Mouse (Mus musculus) left cerebral cortex, adult 11 months (tissue): ENCODE measurements around the gene Tmem182.

Source experiments
- DNase-seq: peaks from one replicate; pipeline ENCODE4 v3.0.0; 2022; ENCODE audit warnings: low spot score

The Tmem182 gene

GRCm38 (mm10) chr1:40867106-40867505, 61.7 kb downstream of the Tmem182 start:
- DNase-seq: no peak

DNA sequence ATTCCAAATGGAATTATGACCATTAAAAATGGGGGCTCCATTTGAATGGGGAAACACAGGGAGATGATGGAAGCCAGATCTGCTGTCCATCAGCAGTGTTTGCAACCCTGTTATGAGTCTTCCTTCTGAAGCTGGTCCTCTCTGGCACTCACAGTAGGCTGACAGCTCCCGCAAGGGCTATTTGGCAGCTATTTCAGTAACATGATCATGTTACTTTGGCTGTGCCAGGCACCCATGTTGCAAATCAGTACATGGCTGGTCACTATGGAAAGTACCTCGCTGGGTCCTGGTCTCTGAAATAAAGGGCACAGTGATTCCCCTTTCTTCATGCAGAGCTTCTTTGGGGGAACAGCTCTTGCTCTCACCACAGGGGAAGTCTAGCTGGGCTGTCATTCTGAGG, 62.2 kb downstream of the Tmem182 start:
- DNase-seq: no peak

GRCm38 (mm10) chr1:40873760-40874455, 68.5 kb downstream of the Tmem182 start:
- DNase-seq: no peak

GRCm38 (mm10) chr1:40874456-40875375, 69.3 kb downstream of the Tmem182 start:
- no peak for DNase-seq

GRCm38 (mm10) chr1:40879051-40879450, 73.7 kb downstream of the Tmem182 start:
- DNase-seq: peak; percentile 66

DNA sequence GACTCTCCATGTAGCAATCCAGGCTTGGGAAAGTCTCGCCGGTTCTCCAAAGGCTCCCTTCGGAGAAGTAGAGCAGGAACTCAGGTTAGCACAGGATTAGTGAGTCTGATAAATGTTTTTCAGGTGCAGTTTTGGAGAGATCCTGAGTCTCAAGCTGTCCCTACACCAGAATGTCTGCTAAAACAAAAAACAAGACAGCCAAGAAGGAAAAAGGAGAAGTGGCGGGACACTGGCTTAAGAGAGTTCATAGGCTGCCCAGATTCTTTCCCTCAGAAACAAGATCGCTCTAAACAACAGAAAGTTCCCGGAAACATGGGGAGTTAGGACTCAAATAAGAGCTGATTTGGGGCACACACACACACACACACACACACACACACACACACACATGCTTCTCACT, 74.1 kb downstream of the Tmem182 start:
- DNase-seq: no peak

GRCm38 (mm10) chr1:40880527-40880926, 75.1 kb downstream of the Tmem182 start:
- no peak for DNase-seq

DNA sequence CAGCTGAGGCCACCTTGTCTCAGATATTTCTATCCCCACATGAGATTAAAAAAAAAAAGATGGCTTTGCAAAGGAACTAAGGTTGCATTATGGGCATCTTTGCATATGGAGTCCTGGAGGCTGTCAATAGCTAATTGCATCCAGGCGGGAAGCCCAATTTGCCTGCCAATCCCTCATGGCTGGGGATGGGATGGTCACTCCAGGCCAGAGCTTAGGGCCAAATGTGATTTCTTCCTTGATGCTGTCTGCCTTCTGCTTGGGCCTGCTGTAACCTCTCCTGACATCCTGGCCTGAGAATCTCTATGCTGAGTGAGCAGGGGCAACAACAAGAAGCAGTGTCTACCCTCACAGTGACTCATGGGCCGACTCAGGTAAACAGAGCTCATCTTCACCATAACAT, 78.5 kb downstream of the Tmem182 start:
- DNase-seq: no peak

- DNase-seq: no peak
Observed at GRCm38 (mm10) chr1:40884943-40885342, 79.5 kb downstream of the Tmem182 start.

GRCm38 (mm10) chr1:40887673-40888072, 82.3 kb downstream of the Tmem182 start:
- peak; percentile 43 for DNase-seq

- DNase-seq: no peak
Observed at GRCm38 (mm10) chr1:40888396-40889040, 83.1 kb downstream of the Tmem182 start.

DNA sequence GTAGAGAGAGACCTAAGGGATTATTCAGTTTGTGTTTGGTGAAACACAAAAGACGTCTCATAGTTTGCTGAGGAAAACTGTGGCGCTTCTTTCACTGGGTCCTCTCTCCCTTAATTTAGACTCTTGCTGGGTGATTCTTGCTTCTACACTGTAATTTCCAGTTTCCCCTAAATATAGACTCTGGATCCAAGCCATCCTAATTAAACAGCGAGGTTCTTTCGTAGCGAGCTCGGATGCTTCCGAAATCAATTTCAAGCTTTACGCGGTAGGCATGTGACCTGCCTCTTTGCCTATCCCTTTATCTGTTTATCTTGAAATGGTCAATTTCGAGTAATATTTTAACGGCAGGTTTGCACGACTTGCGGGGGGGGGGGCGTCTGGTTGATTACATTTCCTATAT, 84.2 kb downstream of the Tmem182 start:
- no peak for DNase-seq

GRCm38 (mm10) chr1:40890246-40890645, 84.8 kb downstream of the Tmem182 start:
- no peak for DNase-seq

DNA sequence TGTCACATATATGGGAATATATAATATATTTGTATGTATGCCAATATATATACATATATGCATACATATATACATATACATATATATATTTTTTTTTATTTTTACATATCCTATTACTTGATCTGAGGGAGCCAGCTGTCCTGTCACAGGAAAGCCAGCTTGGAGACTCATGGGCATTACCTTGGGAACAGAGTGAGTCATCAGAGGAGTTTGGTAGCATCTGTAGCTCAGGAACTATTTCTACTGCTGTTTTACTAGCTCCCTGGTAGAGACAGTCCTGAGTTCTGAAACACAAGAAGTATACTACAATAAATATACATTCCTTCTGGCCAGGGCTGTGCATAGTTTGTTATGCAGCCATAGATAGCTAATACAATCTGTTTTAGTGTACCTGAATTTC, 98.3 kb downstream of the Tmem182 start:
- DNase-seq: no peak
